Mouse (Mus musculus) liver, embryonic 14.5 days (tissue): ENCODE measurements around the gene Jmjd7.

ENCODE experiments used
- CTCF ChIP-seq: IDR thresholded peaks from 2 replicates; pipeline ENCODE4 v1.5.1; 2016; ENCODE audit warnings: antibody characterized with exemption, low read depth, control low read depth
- EP300 ChIP-seq: IDR thresholded peaks from 2 replicates; pipeline ENCODE4 v1.6.1; 2016; ENCODE audit warnings: antibody characterized with exemption, low read depth

DNA sequence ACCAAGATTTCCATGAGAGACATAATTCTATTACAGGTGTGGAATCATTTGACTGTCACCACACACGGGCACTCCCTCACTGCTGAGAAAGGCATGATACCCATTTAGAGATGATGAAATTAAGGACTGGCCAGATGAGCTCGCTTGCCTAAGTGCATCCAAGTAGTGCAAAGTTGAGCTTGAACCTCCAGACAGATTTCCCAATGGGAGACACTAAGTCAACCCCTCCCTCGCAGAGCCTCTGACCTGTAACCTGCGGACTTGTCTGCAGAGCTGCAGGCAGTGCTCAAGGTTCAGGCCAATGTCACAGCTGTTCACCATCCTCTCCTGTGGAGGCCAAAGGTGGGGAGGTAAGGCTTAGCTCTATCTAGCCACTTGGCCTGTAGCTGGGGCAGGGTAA lies 31.5 kb downstream of the Jmjd7 start:
- TF ChIP-seq EP300, result no peak
- TF ChIP-seq CTCF, result no peak
